Mouse (Mus musculus): ENCODE data around the gene Cep70.

DNA sequence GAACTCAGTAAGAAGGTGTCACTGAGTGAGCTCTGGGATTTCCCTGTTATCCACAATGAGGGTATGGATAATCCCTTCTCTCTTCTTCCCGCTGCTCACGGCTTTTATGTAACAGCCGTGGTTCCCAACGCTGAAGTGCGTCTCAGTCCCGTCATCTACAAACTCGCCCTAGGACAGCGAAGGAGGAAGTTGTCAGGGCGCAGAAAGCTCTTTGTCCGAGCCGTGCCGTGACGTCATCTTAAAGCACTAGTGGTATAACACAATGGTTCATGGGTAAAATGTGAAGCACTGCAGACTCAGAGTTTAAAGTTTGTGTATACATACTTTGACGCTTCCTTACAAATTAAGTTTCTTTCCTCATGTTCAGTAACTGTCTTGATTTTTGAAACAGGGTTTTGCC, 13.7 kb upstream of the Cep70 start:
- TF ChIP-seq CTCF (IDR thresholded peaks at IDR 0.05; ENCODE audit: borderline replicate concordance, insufficient read depth, low read depth, low read length) = no peak
- no peak for TF ChIP-seq POLR2A (IDR thresholded peaks at IDR 0.05; ENCODE audit: borderline replicate concordance, insufficient read depth, low read length)
